Comparison of ENCODE assay signal across 8 mouse cellular contexts in the genomic region with DNA sequence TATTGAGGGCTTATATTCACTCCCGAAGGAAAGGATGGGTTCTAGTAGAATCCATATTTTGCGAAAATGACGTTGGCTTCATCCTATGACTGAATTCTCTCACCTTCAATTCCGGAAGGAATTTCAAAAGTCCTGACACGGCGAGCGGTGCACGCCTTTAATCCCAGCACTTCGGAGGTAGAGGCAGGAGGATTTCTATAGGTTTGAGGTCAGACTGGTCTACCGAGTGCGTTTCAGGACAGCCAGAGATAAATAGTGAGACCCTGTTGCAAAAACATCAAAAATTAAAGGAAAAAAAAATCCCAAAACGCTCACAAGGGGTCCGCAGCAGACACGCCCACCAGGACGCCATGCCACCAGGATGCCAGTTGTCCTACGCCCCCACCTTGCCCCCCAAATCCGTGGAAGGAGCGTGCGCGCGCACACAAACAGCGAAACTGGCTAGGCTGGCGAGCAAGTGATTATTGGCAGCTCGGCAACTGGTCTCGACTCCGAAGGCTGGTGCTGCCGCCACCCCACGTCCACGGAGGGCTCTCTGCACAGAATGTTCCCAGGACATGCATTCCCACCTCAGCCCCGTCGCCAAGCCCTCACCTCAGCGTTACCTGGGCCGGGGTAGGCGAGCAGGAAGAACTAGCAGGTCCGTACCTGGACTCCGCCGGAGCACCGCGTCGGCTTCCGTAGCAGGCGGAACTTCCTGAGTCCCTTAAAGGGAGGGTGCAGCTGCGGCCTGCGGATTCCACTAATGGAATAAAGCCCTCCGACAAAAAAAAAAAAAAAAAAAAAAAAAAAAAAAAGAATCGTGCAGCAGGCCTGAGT. TPM values are rescaled to one million over a fixed set of nuclear protein-coding genes. Genes with fewer than 3 reads are reported as not detected.
DNase-seq lines count a peak whose midpoint lies in the region; ATAC-seq lines count a peak whose summit lies in the region.

A gene (minus strand): TSS at position 683 of the 819 bp plus-strand sequence.

- H3K27me3 ChIP-seq in intestine, embryonic 14.5 days (replicated peaks; ENCODE audit: control insufficient read depth, insufficient read depth, low read length), result no peaks in the 10 kb centered on the region

- no peaks in the 10 kb centered on the region for H3K9me3 ChIP-seq in intestine, embryonic 14.5 days (ENCODE audit: control insufficient read depth, low read length)

- H3K27ac ChIP-seq in intestine, embryonic 14.5 days (ENCODE audit: low read depth), result no peak within 1 kb of the TSS

- peak within 1 kb of the TSS; percentile 76 for H3K9ac ChIP-seq in intestine, embryonic 14.5 days (ENCODE audit: low read length)

- peak within 1 kb of the TSS; percentile 93 for H3K4me3 ChIP-seq in intestine, embryonic 14.5 days (ENCODE audit: low read depth, low read length)

- intact Hi-C loops in gastrocnemius, postnatal 14 days (cut with DNase I; ENCODE audit: low total_unique reads), result no loop called here
- intact Hi-C loops in left cerebral cortex, postnatal 14 days (cut with DNase I), result loop anchor here (5.0 kb wide), 1 partner anchor 114 kb away; a partner anchor contains a TSS

- peaks cover 19% of the 10 kb centered on the region for H3K36me3 ChIP-seq in intestine, embryonic 14.5 days (ENCODE audit: control insufficient read depth, insufficient read depth, low read length)

- ATAC-seq in intestine, embryonic 14.5 days (replicated peaks; ENCODE audit: low FRiP score, low TSS enrichment, low read depth), result peak; percentile 81

- peak within 1 kb of the TSS; percentile 69 for H3K4me2 ChIP-seq in intestine, embryonic 14.5 days (ENCODE audit: low read length)

- 1% methylated on average over 46 of the region's 46 CpGs for WGBS in intestine, embryonic 14.5 days

- DNase-seq in adrenal gland, adult (ENCODE audit: inconsistent age in 2 of 2, low spot score in 1 of 2), result peak; percentile 85 to 95
- peak; percentile 90 for DNase-seq in embryo, embryonic 10.5 days (ENCODE audit: low spot score)
- peak; percentile 83 for DNase-seq in gastrocnemius, postnatal 14 days
- peak; percentile 91 for DNase-seq in intestine, embryonic 14.5 days (ENCODE audit: low spot score)
- DNase-seq in left cerebral cortex, postnatal 14 days (ENCODE audit: low spot score in 2 of 2), result peak; percentile 86 to 88
- peak; percentile 89 for DNase-seq in mesoderm, embryonic 11.5 days (ENCODE audit: low read depth, low spot score)
- peak; percentile 79 to 80 for DNase-seq in right cerebral cortex, postnatal 36 days (ENCODE audit: low spot score in 2 of 2)
- peak; percentile 86 for DNase-seq in yolk sac, embryonic 10.5 days (ENCODE audit: low spot score)

- H3K4me1 ChIP-seq in intestine, embryonic 14.5 days (replicated peaks; ENCODE audit: control insufficient read depth, insufficient read depth, low read length), result peaks cover 5% of the 10 kb centered on the region

RNA-seq across cellular contexts. Expression of the gene that starts here (rescaled TPM):
- total RNA-seq in gastrocnemius, postnatal 14 days (2021), result 10 to 100 TPM; 21.8 to 24.3 TPM
- 23.0 and 24.7 TPM in 2 replicates for polyA plus RNA-seq in intestine, embryonic 14.5 days (2014; fragmentation: Nextera tagmentation; extraction: Ambion mirVana)
- 10 to 100 TPM; 20.9 to 22.6 TPM for total RNA-seq in left cerebral cortex, postnatal 14 days (2021)
